Mouse (Mus musculus) megakaryocyte progenitor cell, adult 5-6 weeks (primary cell): ENCODE data around the gene Ermap. TPM values are rescaled to one million over a fixed set of nuclear protein-coding genes. Genes with fewer than 3 reads are reported as not detected.

Experiments
- ATAC-seq: replicated peaks from 2 replicates; pipeline ENCODE4 v1.8.0; 2016; ENCODE audit warnings: mild to moderate bottlenecking, moderate TSS enrichment, inconsistent platforms; ENCODE audit not compliant: poor library complexity
- total RNA-seq, 2 experiments: library from RNA; stranded (forward) in 1 of 2; stranded (reverse) in 1 of 2; fragments of 157-497, 149-512 nt in 1 of 2; fragments of 200-1000 nt in 1 of 2; gene quantifications; 2 replicates each; pipeline versions ENCODE4 v1.2.3 to v1.2.4; 2015 to 2017

Gene Ermap
- total RNA-seq, 2 experiments from 2014 or later, result 13.3 to 48.3 TPM

- peak; percentile 83 for ATAC-seq
These were observed 49.7 kb downstream of the Ermap start for GRCm38 (mm10) chr4:119140126-119140525.

- no peak for ATAC-seq
These were observed 51.0 kb downstream of the Ermap start for GRCm38 (mm10) chr4:119138776-119139175.

GRCm38 (mm10) chr4:119138171-119138570 is 51.6 kb downstream of the Ermap start:
- ATAC-seq, result no peak

- ATAC-seq, result no peak
These were observed 52.5 kb downstream of the Ermap start for GRCm38 (mm10) chr4:119137313-119137712.

GRCm38 (mm10) chr4:119133860-119134259 is 56.0 kb downstream of the Ermap start:
- no peak for ATAC-seq

- no peak for ATAC-seq
These were observed 56.5 kb downstream of the Ermap start for GRCm38 (mm10) chr4:119133306-119133705.

GRCm38 (mm10) chr4:119131189-119131910 is 58.5 kb downstream of the Ermap start:
- no peak for ATAC-seq

GRCm38 (mm10) chr4:119129096-119129495 is 60.7 kb downstream of the Ermap start:
- ATAC-seq, result no peak

GRCm38 (mm10) chr4:119128547-119128946 is 61.3 kb downstream of the Ermap start:
- ATAC-seq, result no peak

GRCm38 (mm10) chr4:119127229-119127628 is 62.6 kb downstream of the Ermap start:
- peak; percentile 83 for ATAC-seq

- ATAC-seq, result peak; percentile 58
These were observed 64.1 kb downstream of the Ermap start for GRCm38 (mm10) chr4:119125577-119126270.

Other genes starting within 250 kb of the Ermap start
- gene Lao1, start 228.4 kb downstream of the Ermap start, total RNA-seq (2015), result not detected in 2 replicates
- gene Lao1, start 228.4 kb downstream of the Ermap start, total RNA-seq (2017), result not detected in 2 replicates
- gene Slc2a1, start 81.3 kb downstream of the Ermap start, total RNA-seq (2015), result 7.7 and 11.5 TPM in 2 replicates
- gene Slc2a1, start 81.3 kb downstream of the Ermap start, total RNA-seq (2017), result 7.4 and 8.6 TPM in 2 replicates
- gene Zfp691, start 15.8 kb downstream of the Ermap start, total RNA-seq (2015), result 3.2 and 3.5 TPM in 2 replicates
- gene Zfp691, start 15.8 kb downstream of the Ermap start, total RNA-seq (2017), result 2.5 and 5.2 TPM in 2 replicates
- gene Svbp, start 5.3 kb upstream of the Ermap start, total RNA-seq (2015), result 37.3 and 44.8 TPM in 2 replicates
- 17.3 and 43.0 TPM in 2 replicates for gene Svbp, start 5.3 kb upstream of the Ermap start, total RNA-seq (2017)
- not detected in 2 replicates for gene Tmem269, start 28.2 kb upstream of the Ermap start, total RNA-seq (2015)
- gene Tmem269, start 28.2 kb upstream of the Ermap start, total RNA-seq (2017), result not detected in 2 replicates
- 3.4 and 4.6 TPM in 2 replicates for gene AU022252, start 42.7 kb upstream of the Ermap start, total RNA-seq (2015)
- gene AU022252, start 42.7 kb upstream of the Ermap start, total RNA-seq (2017), result 8.0 and 12.4 TPM in 2 replicates
- 7.2 and 7.7 TPM in 2 replicates for gene P3h1, start 42.9 kb upstream of the Ermap start, total RNA-seq (2015)
- 9.6 and 10.6 TPM in 2 replicates for gene P3h1, start 42.9 kb upstream of the Ermap start, total RNA-seq (2017)
- not detected in 2 replicates for gene Cldn19, start 65.4 kb upstream of the Ermap start, total RNA-seq (2015)
- not detected in 2 replicates for gene Cldn19, start 65.4 kb upstream of the Ermap start, total RNA-seq (2017)
- 1,533 and 1,599 TPM in 2 replicates for gene Ybx1, start 104.6 kb upstream of the Ermap start, total RNA-seq (2015)
- gene Ybx1, start 104.6 kb upstream of the Ermap start, total RNA-seq (2017), result 1,470 and 1,694 TPM in 2 replicates
- gene Ppih, start 130.5 kb upstream of the Ermap start, total RNA-seq (2015), result 137 and 138 TPM in 2 replicates
- 161 and 163 TPM in 2 replicates for gene Ppih, start 130.5 kb upstream of the Ermap start, total RNA-seq (2017)
- gene Ccdc30, start 225.5 kb upstream of the Ermap start, total RNA-seq (2015), result 0.66 TPM in 1 of 2 replicates, not detected in the other
- 0.14 and 1.0 TPM in 2 replicates for gene Ccdc30, start 225.5 kb upstream of the Ermap start, total RNA-seq (2017)
- 12.5 and 15.9 TPM in 2 replicates for gene Ppcs, start 232.4 kb upstream of the Ermap start, total RNA-seq (2015)
- gene Ppcs, start 232.4 kb upstream of the Ermap start, total RNA-seq (2017), result 10.4 and 10.7 TPM in 2 replicates
- gene Zmynd12, start 232.8 kb upstream of the Ermap start, total RNA-seq (2015), result not detected in 2 replicates
- gene Zmynd12, start 232.8 kb upstream of the Ermap start, total RNA-seq (2017), result not detected in 2 replicates